38 mouse cellular contexts compared by ENCODE assay signal in genomic region chr9:14739498-14740150, GRCm38 (mm10). TPM values are rescaled to one million over a fixed set of nuclear protein-coding genes. Genes with fewer than 3 reads are reported as not detected.
DNase-seq lines count a peak whose midpoint lies in the region; ATAC-seq lines count a peak whose summit lies in the region.
"Had no signal": no experiment of that assay in that cellular context is flagged by ENCODE, and none has a peak within 500 bp of the region (broad histone marks: within the 10 kb centered on the region; RNA-seq: fewer than 3 reads in every experiment).

No protein-coding gene starts in this region.

- H3K4me3 ChIP-seq in forebrain, embryonic 11.5 days (ENCODE audit: low read depth, low read length), result no peak overlapping the region
- H3K4me3 ChIP-seq: embryonic facial prominence, embryonic 12.5 days; forebrain, embryonic 15.5 days; hindbrain, embryonic 12.5 days; intestine, embryonic 15.5 days; limb, embryonic 12.5 days; liver, embryonic 15.5 days; midbrain, embryonic 13.5 days; neural tube, embryonic 15.5 days had no signal

- peak; percentile 67 for ATAC-seq in megakaryocyte, adult 5-6 weeks (ENCODE audit: poor library complexity, severe bottlenecking)
- no peak for ATAC-seq in forebrain, embryonic 11.5 days (replicated peaks; ENCODE audit: low FRiP score)
- no peak for ATAC-seq in CD4-positive, CD25-positive, alpha-beta regulatory T cell, adult 4 months
- ATAC-seq: forebrain, embryonic 15.5 days; hindbrain, postnatal 0 days; intestine, embryonic 15.5 days; midbrain, embryonic 13.5 days; Patski had no signal

- peak; percentile 42 to 74 for DNase-seq in adrenal gland, adult (ENCODE audit: inconsistent age in 2 of 2, low spot score in 1 of 2)
- DNase-seq in adrenal gland, postnatal 4 days (ENCODE audit: low spot score in 2 of 2), result no peak
- peak; percentile 17 for DNase-seq in A20 (ENCODE audit: low read depth, low spot score)
- peak; percentile 45 for DNase-seq in adrenal gland, postnatal 14 days
- no peak for DNase-seq in forebrain, embryonic 11.5 days (ENCODE audit: low spot score)
- DNase-seq in kidney, adult 9 months, result no peak
- DNase-seq: cerebellum, adult 2 months; cerebellum, postnatal 36 days; embryo, embryonic 11 days; gastrocnemius, postnatal 10 days; heart, postnatal 14 days; kidney, adult 2 months; layer of hippocampus, adult 9-11 months; lung, embryonic 14.5 days; lung, postnatal 36 days; right cerebral cortex, postnatal 4 days; thymus, adult 18-20 months; thymus, postnatal 25 days had no signal

- no peaks in the 10 kb centered on the region for H3K27me3 ChIP-seq in forebrain, embryonic 11.5 days (ENCODE audit: control insufficient read depth, insufficient read depth, low read length)
- H3K27me3 ChIP-seq: embryonic facial prominence, embryonic 12.5 days; forebrain, embryonic 15.5 days; hindbrain, embryonic 12.5 days; intestine, embryonic 15.5 days; limb, embryonic 12.5 days; liver, embryonic 15.5 days; midbrain, embryonic 13.5 days; neural tube, embryonic 15.5 days had no signal

- no peaks in the 10 kb centered on the region for H3K4me1 ChIP-seq in forebrain, embryonic 11.5 days (replicated peaks; ENCODE audit: control insufficient read depth, insufficient read depth, low read length)
- H3K4me1 ChIP-seq: embryonic facial prominence, embryonic 12.5 days; forebrain, embryonic 15.5 days; hindbrain, embryonic 12.5 days; limb, embryonic 12.5 days; midbrain, embryonic 13.5 days; neural tube, embryonic 15.5 days had no signal

- H3K27ac ChIP-seq in forebrain, embryonic 11.5 days (ENCODE audit: low read depth, low read length), result no peak overlapping the region
- H3K27ac ChIP-seq: embryonic facial prominence, embryonic 12.5 days; forebrain, embryonic 15.5 days; hindbrain, embryonic 12.5 days; hindbrain, postnatal 0 days; intestine, embryonic 15.5 days; kidney, postnatal 0 days; limb, embryonic 12.5 days; liver, embryonic 15.5 days; midbrain, embryonic 13.5 days; neural tube, embryonic 15.5 days; stomach, postnatal 0 days had no signal

- H3K4me2 ChIP-seq in forebrain, embryonic 11.5 days (ENCODE audit: low read depth, low read length, severe bottlenecking), result no peak overlapping the region
- H3K4me2 ChIP-seq: embryonic facial prominence, embryonic 12.5 days; forebrain, embryonic 15.5 days; hindbrain, embryonic 12.5 days; intestine, embryonic 15.5 days; limb, embryonic 12.5 days; liver, embryonic 15.5 days; lung, embryonic 14.5 days; midbrain, embryonic 13.5 days; neural tube, embryonic 15.5 days had no signal

- no peak overlapping the region for H3K9ac ChIP-seq in forebrain, embryonic 11.5 days (ENCODE audit: low read length)
- H3K9ac ChIP-seq: embryonic facial prominence, embryonic 12.5 days; forebrain, embryonic 15.5 days; hindbrain, embryonic 12.5 days; intestine, embryonic 15.5 days; limb, embryonic 12.5 days; liver, embryonic 15.5 days; lung, embryonic 14.5 days; midbrain, embryonic 13.5 days; neural tube, embryonic 15.5 days had no signal

- H3K36me3 ChIP-seq in forebrain, embryonic 11.5 days (ENCODE audit: control insufficient read depth, insufficient read depth, low read length), result no peaks in the 10 kb centered on the region
- H3K36me3 ChIP-seq: embryonic facial prominence, embryonic 12.5 days; forebrain, embryonic 15.5 days; hindbrain, embryonic 12.5 days; intestine, embryonic 15.5 days; limb, embryonic 12.5 days; liver, embryonic 15.5 days; midbrain, embryonic 13.5 days; neural tube, embryonic 15.5 days had no signal

- no peaks in the 10 kb centered on the region for H3K9me3 ChIP-seq in forebrain, embryonic 11.5 days (ENCODE audit: control insufficient read depth, low read length)
- H3K9me3 ChIP-seq: embryonic facial prominence, embryonic 12.5 days; forebrain, embryonic 15.5 days; hindbrain, embryonic 12.5 days; intestine, embryonic 15.5 days; limb, embryonic 12.5 days; liver, embryonic 15.5 days; midbrain, embryonic 13.5 days; neural tube, embryonic 15.5 days had no signal

- WGBS in forebrain, embryonic 11.5 days, result 88% methylated on average over 4 of the region's 4 CpGs

RNA-seq across cellular contexts. Expression of gene Piwil4, which starts 0.9 kb away (rescaled TPM):
- under 1 TPM; 0.28 to 0.40 TPM for total RNA-seq in adrenal gland, postnatal 4 days (2021)
- total RNA-seq in adrenal gland, postnatal 14 days (2021), result not detected in 2 replicates
- 0.09 TPM in 1 of 2 replicates, not detected in the other for total RNA-seq in megakaryocyte, adult 5-6 weeks (2015)
- not detected in 2 replicates for total RNA-seq in megakaryocyte, adult 5-6 weeks (2017)
- polyA plus RNA-seq in forebrain, embryonic 11.5 days (2014; fragmentation: Nextera tagmentation; extraction: Ambion mirVana), result not detected in 2 replicates
- polyA plus RNA-seq in CD4-positive, CD25-positive, alpha-beta regulatory T cell, adult 4 months (2017; shearing (Covaris generic)), result under 1 TPM; 0.44 to 0.57 TPM
- total RNA-seq: heart, postnatal 14 days; left cerebral cortex, adult 18-20 months; left cerebral cortex, postnatal 25 days; liver, adult 2 months; megakaryocyte-erythroid progenitor cell, adult 5-6 weeks had no signal
- polyA plus RNA-seq: limb, embryonic 12.5 days; liver, adult 2 months; lung, embryonic 14.5 days had no signal

RNA-seq across cellular contexts. Expression of gene Fut4, which starts 12.6 kb away (rescaled TPM):
- 1 to 10 TPM; 2.4 to 2.6 TPM for total RNA-seq in adrenal gland, postnatal 4 days (2021)
- total RNA-seq in adrenal gland, postnatal 14 days (2021), result 1.5 and 2.7 TPM in 2 replicates
- 6.9 and 7.2 TPM in 2 replicates for total RNA-seq in megakaryocyte, adult 5-6 weeks (2015)
- 9.5 and 9.6 TPM in 2 replicates for total RNA-seq in megakaryocyte, adult 5-6 weeks (2017)
- polyA plus RNA-seq in forebrain, embryonic 11.5 days (2014; fragmentation: Nextera tagmentation; extraction: Ambion mirVana), result 1.5 and 1.9 TPM in 2 replicates
- polyA plus RNA-seq in CD4-positive, CD25-positive, alpha-beta regulatory T cell, adult 4 months (2017; shearing (Covaris generic)), result under 1 TPM in 1 of 2 experiments, not detected in 1; 0.19 TPM

RNA-seq across cellular contexts. Expression of gene 1700012B09Rik, which starts 31.2 kb away (rescaled TPM):
- not detected for total RNA-seq in adrenal gland, postnatal 4 days (2021)
- not detected in 2 replicates for total RNA-seq in adrenal gland, postnatal 14 days (2021)
- total RNA-seq in megakaryocyte, adult 5-6 weeks (2015), result 3.4 and 5.6 TPM in 2 replicates
- total RNA-seq in megakaryocyte, adult 5-6 weeks (2017), result 1.2 and 1.4 TPM in 2 replicates
- not detected in 2 replicates for polyA plus RNA-seq in forebrain, embryonic 11.5 days (2014; fragmentation: Nextera tagmentation; extraction: Ambion mirVana)
- polyA plus RNA-seq in CD4-positive, CD25-positive, alpha-beta regulatory T cell, adult 4 months (2017; shearing (Covaris generic)), result not detected
- total RNA-seq: gastrocnemius, postnatal 10 days; heart, postnatal 14 days; left cerebral cortex, adult 18-20 months; left cerebral cortex, postnatal 25 days; liver, adult 2 months; megakaryocyte-erythroid progenitor cell, adult 5-6 weeks had no signal
- polyA plus RNA-seq: heart, embryonic 14.5 days; intestine, embryonic 15.5 days; kidney, adult 2 months; kidney, postnatal 0 days; limb, embryonic 12.5 days; liver, adult 2 months; liver, embryonic 15.5 days; lung, embryonic 14.5 days; Patski; spleen, adult 2 months; stomach, postnatal 0 days had no signal

RNA-seq across cellular contexts. Expression of gene Mre11a, which starts 44.8 kb away (rescaled TPM):
- total RNA-seq in adrenal gland, postnatal 4 days (2021), result 10 to 100 TPM; 25.8 to 31.3 TPM
- 16.6 and 18.7 TPM in 2 replicates for total RNA-seq in adrenal gland, postnatal 14 days (2021)
- 15.1 and 19.1 TPM in 2 replicates for total RNA-seq in megakaryocyte, adult 5-6 weeks (2015)
- total RNA-seq in megakaryocyte, adult 5-6 weeks (2017), result 42.1 and 49.5 TPM in 2 replicates
- 32.8 and 40.5 TPM in 2 replicates for polyA plus RNA-seq in forebrain, embryonic 11.5 days (2014; fragmentation: Nextera tagmentation; extraction: Ambion mirVana)
- polyA plus RNA-seq in CD4-positive, CD25-positive, alpha-beta regulatory T cell, adult 4 months (2017; shearing (Covaris generic)), result 10 to 100 TPM; 24.0 to 25.6 TPM

RNA-seq across cellular contexts. Expression of gene Ankrd49, which starts 45.0 kb away (rescaled TPM):
- 10 to 100 TPM; 21.0 to 21.2 TPM for total RNA-seq in adrenal gland, postnatal 4 days (2021)
- 14.3 and 18.1 TPM in 2 replicates for total RNA-seq in adrenal gland, postnatal 14 days (2021)
- total RNA-seq in megakaryocyte, adult 5-6 weeks (2015), result 37.1 and 38.4 TPM in 2 replicates
- 36.6 and 46.4 TPM in 2 replicates for total RNA-seq in megakaryocyte, adult 5-6 weeks (2017)
- 55.2 and 61.6 TPM in 2 replicates for polyA plus RNA-seq in forebrain, embryonic 11.5 days (2014; fragmentation: Nextera tagmentation; extraction: Ambion mirVana)
- 10 to 100 TPM; 27.4 to 37.3 TPM for polyA plus RNA-seq in CD4-positive, CD25-positive, alpha-beta regulatory T cell, adult 4 months (2017; shearing (Covaris generic))

Comparison
In these comparisons a context has a peak if more than half of its experiments do, and no peak if none do; other contexts are left out.
1. DNase-seq: peak in adrenal gland, adult (2 of 2), A20 (single experiment) and adrenal gland, postnatal 14 days (single experiment); none in adrenal gland, postnatal 4 days (0 of 2), forebrain, embryonic 11.5 days (single experiment) and kidney, adult 9 months (single experiment).